Mouse (Mus musculus) cerebellum, adult 2 months (tissue): Measurements from ENCODE around the gene Camkmt.

Source experiments
- CTCF ChIP-seq: fragments of 200-500 bp; IDR thresholded peaks from 2 replicates; pipeline ENCODE4 v1.5.1; 2011; ENCODE audit warnings: low read depth, mild to moderate bottlenecking, control low read depth, low read length, moderate library complexity, borderline replicate concordance; ENCODE audit not compliant: insufficient read depth
- POLR2A ChIP-seq: fragments of 200-500 bp; IDR thresholded peaks from 2 replicates; pipeline ENCODE4 v1.6.1; 2011; ENCODE audit warnings: low read length, control low read depth, borderline replicate concordance; ENCODE audit not compliant: insufficient read depth

- TF ChIP-seq CTCF (no peak), POLR2A (no peak)
Observed at GRCm38 (mm10) chr17:85484526-85484925, 394.2 kb downstream of the Camkmt start.
